Mouse (Mus musculus) lung, postnatal 25 days (tissue): ENCODE results near the gene Ptpn7.
"Not testable (repeated sequence)": the region's sequence is repeated elsewhere in the genome, so short reads cannot be mapped to it uniquely, and the experiment has no call there.

ENCODE experiments used
- DNase-seq: peaks from one replicate; pipeline ENCODE4 v3.0.0; 2022; ENCODE audit warnings: low spot score

Gene Ptpn7

DNA sequence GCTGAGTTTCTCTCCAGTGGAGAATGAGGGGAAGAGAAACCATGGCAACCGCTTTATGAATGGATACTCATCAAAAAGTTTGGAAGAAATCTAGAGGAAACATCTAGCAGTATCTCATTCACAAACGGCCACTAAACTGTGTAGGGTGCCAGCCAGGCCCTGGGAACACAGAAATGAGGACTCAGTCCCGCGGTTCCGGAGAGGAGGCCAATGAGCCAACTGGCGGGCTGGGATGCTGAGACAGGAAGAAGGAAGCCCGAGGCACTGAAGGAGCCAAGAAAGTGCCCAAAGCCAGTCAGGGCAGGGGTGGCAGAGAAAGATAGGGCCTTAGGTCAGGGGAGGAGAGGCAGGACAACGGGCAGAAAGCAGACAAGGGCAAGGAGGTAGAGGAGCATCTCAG is 53.9 kb downstream of the Ptpn7 start:
- no peak for DNase-seq

DNA sequence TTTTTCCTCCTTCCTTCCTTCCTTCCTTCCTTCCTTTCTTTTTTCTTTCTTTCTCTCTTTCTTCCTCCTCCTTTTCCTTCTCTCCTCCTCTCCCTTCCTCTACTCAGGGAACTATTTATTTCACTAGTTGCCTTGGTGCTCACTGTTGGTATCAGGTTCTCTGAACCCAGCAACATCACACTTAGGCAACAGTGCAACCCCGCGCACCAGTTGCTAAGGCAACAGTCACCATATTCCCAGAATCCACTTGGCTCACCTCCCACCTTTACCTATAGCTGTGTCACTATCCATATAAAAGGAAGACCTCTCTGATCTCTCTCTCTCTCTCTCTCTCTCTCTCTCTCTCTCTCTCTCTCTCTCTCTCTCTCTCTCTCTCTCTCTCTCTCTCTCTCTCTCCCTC is 54.5 kb downstream of the Ptpn7 start:
- not testable (repeated sequence) for DNase-seq

DNA sequence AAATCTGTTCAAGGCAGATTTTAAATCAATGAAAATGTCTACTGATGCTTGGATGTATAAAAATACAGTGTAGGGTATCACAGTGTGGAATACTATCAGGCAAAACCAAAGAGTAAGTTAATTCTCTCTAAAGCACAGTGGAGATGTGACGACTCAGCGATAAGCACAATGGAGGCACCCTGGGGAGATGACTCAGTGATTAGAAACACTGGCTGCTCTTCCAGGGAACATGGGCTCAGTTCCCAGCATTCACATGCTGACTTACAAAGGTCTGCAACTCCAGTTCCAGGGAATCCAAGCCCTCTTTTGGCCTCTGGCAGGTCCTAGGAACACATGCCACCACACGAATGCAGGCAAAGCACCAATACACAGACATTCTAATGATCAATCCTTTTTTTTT is 55.7 kb downstream of the Ptpn7 start:
- DNase-seq: no peak

DNA sequence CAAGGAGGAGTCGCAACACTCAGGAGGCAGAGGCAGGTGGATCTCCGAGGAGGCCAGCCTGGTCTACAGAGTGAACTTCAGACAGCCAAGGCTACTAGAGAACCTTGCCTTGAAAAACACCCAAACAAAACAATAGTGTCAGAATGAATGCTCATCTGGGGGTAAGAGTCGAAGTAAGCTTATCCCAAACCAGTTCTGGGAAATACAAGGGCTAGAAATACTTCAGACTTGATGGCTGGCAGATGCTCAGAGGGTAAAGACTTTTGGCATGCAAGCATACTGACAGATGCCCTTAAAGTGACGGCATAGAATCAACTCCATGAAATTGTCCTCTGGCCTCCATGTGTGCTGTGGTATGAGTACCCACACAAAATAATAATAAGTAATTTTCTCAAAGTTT is 56.7 kb downstream of the Ptpn7 start:
- no peak for DNase-seq

DNA sequence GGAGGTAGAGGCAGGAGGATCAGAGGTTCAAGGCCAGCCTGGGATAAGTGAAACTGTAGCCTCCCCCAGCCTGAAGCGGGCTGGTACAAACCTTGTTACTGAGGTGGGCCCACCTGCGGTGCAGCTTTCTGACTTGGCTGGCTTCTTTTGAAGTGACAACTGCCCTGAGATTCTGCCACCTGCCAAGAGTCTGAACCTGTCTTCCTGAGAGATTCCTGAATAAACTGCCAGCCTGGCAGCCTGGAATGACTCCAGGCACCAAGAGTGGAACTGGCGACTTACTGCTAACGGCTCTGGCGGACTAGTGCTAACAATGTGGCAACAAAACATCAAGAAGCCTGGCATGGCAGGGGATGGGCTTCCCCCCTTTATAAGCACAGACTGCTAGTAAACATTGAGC is 61.8 kb downstream of the Ptpn7 start:
- not testable (repeated sequence) for DNase-seq
